Mouse (Mus musculus): ENCODE measurements around the gene Lrrc23. TPM values are rescaled to one million over a fixed set of nuclear protein-coding genes. Genes with fewer than 3 reads are reported as not detected.
A peak's percentile ranks its signal among the peaks of the same experiment; 100 is the strongest.

Gene Lrrc23
- polyA plus RNA-seq, 1 experiment from 2014 or later, result 3.2 TPM

DNA sequence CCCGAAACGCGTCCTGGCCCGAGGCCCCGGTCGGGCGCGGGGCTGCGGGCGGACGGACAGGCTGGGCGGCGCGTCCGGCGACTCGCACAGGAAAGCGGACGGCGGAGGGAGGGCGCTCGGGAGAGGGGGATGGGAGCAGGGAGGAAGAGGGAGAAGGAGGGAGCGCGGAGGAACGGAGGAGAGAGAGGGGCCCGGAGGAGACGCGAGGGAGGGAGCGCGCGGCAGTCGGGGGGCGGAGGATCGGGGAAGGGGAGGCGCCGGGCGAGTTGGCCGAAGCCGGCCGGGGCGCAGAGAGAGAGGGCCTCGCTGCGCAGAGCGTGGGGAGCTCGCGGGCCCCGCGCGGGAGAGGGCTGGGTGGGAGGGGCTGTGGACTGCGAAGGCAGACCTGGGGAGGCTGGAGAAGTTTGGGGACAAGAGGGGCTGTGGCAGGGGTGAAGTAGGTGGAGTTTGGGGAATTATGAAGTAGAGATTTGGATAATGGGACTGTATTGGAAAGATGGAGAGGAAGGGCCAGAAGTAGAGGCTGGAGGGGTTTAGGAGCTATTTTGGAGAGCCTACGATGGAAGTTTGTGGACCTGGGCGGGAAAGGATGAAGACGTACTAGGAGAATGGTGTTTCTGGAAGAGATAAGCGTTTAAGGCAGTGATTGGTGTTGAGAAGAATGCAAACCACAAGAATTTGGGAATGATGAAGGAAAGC is 22.7 kb downstream of the Lrrc23 start:
- ATAC-seq (ENCODE audit: low FRiP score, low TSS enrichment) (peak; percentile 85), DNase-seq (peak; percentile 89)
- H3K4me2 ChIP-seq (ENCODE audit: low read length), result peak overlapping the region; percentile 70
- H3K4me3 ChIP-seq (replicated peaks; ENCODE audit: low read depth, low read length), result peak overlapping the region; percentile 79
- H3K36me3 ChIP-seq (ENCODE audit: control insufficient read depth, insufficient read depth, low read length), result peaks cover 6% of the 10 kb centered on the region; the same call in 1 of the 2 replicates
- H3K9me3 ChIP-seq (ENCODE audit: control insufficient read depth, low read length), result no peaks in the 10 kb centered on the region
- 1% methylated on average over 54 of the region's 54 CpGs for WGBS
- peaks cover 41% of the 10 kb centered on the region for H3K4me1 ChIP-seq (ENCODE audit: control insufficient read depth, insufficient read depth, low read length)
- no peaks in the 10 kb centered on the region for H3K27me3 ChIP-seq (ENCODE audit: control insufficient read depth, insufficient read depth, low read length)
- peak overlapping the region; percentile 97 for H3K27ac ChIP-seq (replicated peaks; ENCODE audit: low read depth, low read length)
- peak overlapping the region; percentile 93 for H3K9ac ChIP-seq (replicated peaks; ENCODE audit: low read length)

DNA sequence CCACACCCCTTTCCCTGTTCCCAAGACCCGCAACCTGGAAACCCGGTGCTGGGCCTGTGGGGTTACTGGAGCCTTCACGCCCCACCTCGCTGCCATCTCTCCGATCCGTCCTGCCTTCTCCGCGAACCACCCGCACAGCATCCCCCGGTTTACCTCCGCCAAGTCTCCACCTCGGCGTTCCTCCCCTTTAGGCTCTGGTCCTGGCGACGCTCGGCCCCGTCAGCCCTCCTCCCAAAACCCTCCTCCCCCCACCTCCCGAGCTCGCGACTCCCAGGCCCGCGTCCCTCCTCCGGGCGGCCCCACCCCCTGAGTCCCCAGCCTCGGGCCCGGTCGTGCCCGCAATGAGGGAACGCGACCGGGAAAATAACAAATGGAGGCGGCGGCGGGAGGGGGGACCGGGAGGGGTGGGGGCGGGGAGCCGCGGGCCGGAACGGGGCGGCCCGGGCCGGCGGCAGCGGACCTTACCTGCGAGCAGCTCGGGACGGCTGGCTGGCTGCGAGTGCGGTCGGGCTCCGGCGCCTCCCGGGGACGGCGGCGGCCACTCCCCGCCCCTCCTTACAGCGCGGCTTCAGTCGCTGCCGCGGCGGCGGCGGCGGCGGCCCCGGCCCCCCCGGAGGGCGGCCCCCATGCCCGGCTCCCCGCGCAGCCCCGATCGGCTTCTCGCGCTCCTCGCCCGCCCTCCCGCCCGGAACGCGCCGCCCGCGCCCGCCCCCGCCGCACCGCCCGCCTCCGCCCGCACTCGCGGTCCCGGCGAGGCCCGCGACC is 23.5 kb downstream of the Lrrc23 start, which contains the start of the genes Gm45234 and Atn1:
Gm45234 (minus strand) TSS at position 191 of the 765 bp plus-strand sequence.
Atn1 (minus strand) TSS at position 694 of the 765 bp plus-strand sequence.
- Histone ChIP-seq H3K4me2 (ENCODE audit: low read length) (peak within 1 kb of the TSS; percentile 70), H3K36me3 (ENCODE audit: control insufficient read depth, insufficient read depth, low read length) (peaks cover 6% of the 10 kb centered on the region; the same call in 1 of the 2 replicates), H3K4me3 (replicated peaks; ENCODE audit: low read depth, low read length) (peak within 1 kb of the TSS; percentile 79), H3K27ac (replicated peaks; ENCODE audit: low read depth, low read length) (peak within 1 kb of the TSS; percentile 97), H3K4me1 (ENCODE audit: control insufficient read depth, insufficient read depth, low read length) (peaks cover 41% of the 10 kb centered on the region), H3K27me3 (ENCODE audit: control insufficient read depth, insufficient read depth, low read length) (no peaks in the 10 kb centered on the region), H3K9me3 (ENCODE audit: control insufficient read depth, low read length) (no peaks in the 10 kb centered on the region), H3K9ac (replicated peaks; ENCODE audit: low read length) (peak within 1 kb of the TSS; percentile 93)
- DNase-seq (peak; percentile 82), ATAC-seq (ENCODE audit: low FRiP score, low TSS enrichment) (peak; percentile 66)
- WGBS, result 1% methylated on average over 65 of the region's 100 CpGs

DNA sequence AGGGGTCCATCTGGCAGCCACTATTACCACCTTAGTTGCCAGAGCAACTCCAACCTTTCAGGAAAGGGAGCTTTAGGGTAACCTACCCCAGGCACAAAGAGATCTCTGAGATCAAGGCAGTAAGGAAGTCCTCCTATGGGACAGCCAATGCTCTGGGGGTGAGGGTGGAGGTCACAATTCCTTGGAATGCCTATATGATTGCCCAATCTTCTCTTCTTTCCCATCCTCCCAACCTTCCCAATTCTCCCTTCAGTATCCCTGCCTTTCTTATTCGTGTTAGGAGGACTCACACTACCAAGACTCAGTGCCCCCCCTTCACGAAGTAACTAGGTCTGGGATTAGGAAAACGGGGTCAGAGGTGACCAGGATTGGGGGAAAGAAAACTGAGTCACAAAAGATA is 24.2 kb downstream of the Lrrc23 start:
- peak overlapping the region; percentile 79 for H3K4me3 ChIP-seq (replicated peaks; ENCODE audit: low read depth, low read length)
- no peaks in the 10 kb centered on the region for H3K27me3 ChIP-seq (ENCODE audit: control insufficient read depth, insufficient read depth, low read length)
- H3K36me3 ChIP-seq (ENCODE audit: control insufficient read depth, insufficient read depth, low read length), result peaks cover 6% of the 10 kb centered on the region; the same call in 1 of the 2 replicates
- no peak for ATAC-seq (ENCODE audit: low FRiP score, low TSS enrichment)
- H3K4me1 ChIP-seq (ENCODE audit: control insufficient read depth, insufficient read depth, low read length), result peaks cover 41% of the 10 kb centered on the region
- H3K27ac ChIP-seq (replicated peaks; ENCODE audit: low read depth, low read length), result peak overlapping the region; percentile 97
- H3K4me2 ChIP-seq (ENCODE audit: low read length), result peak overlapping the region; percentile 70
- WGBS, result 2% methylated on average over 3 of the region's 3 CpGs
- H3K9ac ChIP-seq (replicated peaks; ENCODE audit: low read length), result peak overlapping the region; percentile 93
- no peak for DNase-seq
- no peaks in the 10 kb centered on the region for H3K9me3 ChIP-seq (ENCODE audit: control insufficient read depth, low read length)

DNA sequence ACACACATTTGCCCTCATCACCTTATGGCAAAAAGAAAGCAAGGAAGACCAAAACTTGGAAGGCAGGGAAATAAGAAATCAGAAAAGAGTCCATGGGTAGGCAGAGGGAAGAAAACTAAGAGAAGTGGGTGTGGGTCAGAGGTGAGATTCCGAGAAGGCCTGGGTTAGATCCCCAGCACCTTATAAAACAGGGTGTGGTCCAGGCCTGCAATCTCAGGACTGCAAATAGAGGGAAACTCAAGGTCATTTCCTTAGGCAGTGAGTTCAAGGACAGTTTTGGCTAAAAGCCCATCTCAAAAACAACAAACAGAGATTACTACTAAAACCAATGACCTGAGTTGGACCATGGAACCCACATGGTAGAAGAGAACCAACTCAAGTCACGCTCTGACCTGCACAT is 25.7 kb downstream of the Lrrc23 start:
- Histone ChIP-seq H3K4me2 (ENCODE audit: low read length) (peak overlapping the region; percentile 26; the same call in 1 of the 2 replicates), H3K9ac (replicated peaks; ENCODE audit: low read length) (no peak overlapping the region), H3K27ac (replicated peaks; ENCODE audit: low read depth, low read length) (no peak overlapping the region), H3K27me3 (ENCODE audit: control insufficient read depth, insufficient read depth, low read length) (no peaks in the 10 kb centered on the region), H3K4me1 (ENCODE audit: control insufficient read depth, insufficient read depth, low read length) (peaks cover 39% of the 10 kb centered on the region), H3K4me3 (replicated peaks; ENCODE audit: low read depth, low read length) (0 out of 2 replicates have a peak overlapping the region, but pooled peaks have one; percentile 79), H3K36me3 (ENCODE audit: control insufficient read depth, insufficient read depth, low read length) (peaks cover 18% of the 10 kb centered on the region), H3K9me3 (ENCODE audit: control insufficient read depth, low read length) (no peaks in the 10 kb centered on the region)
- 95% methylated on average over 2 of the region's 2 CpGs for WGBS
- no peak for ATAC-seq (ENCODE audit: low FRiP score, low TSS enrichment)
- no peak for DNase-seq

DNA sequence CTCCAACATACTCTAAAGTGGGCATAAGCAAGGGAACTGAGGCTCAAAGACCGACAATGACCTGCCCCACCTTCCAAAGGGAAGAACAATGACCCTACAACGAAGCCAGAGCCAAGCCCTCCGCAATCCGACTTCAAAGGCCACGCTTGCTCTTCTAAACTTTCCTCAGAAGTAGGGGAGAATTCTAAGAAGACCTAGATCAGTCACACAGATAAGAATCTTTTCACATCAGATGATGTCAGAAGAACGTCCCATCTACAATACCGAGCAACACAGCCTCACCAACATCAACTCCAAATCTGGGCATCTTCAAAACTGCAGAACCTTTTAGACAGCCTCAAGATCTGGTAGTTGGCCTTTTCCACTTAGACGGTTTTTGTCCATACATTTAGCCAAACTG is 29.1 kb downstream of the Lrrc23 start:
- Histone ChIP-seq H3K27ac (replicated peaks; ENCODE audit: low read depth, low read length) (no peak overlapping the region), H3K4me2 (ENCODE audit: low read length) (no peak overlapping the region), H3K27me3 (ENCODE audit: control insufficient read depth, insufficient read depth, low read length) (no peaks in the 10 kb centered on the region), H3K36me3 (ENCODE audit: control insufficient read depth, insufficient read depth, low read length) (peaks cover 42% of the 10 kb centered on the region), H3K9ac (replicated peaks; ENCODE audit: low read length) (no peak overlapping the region), H3K4me1 (ENCODE audit: control insufficient read depth, insufficient read depth, low read length) (peaks cover 29% of the 10 kb centered on the region), H3K9me3 (ENCODE audit: control insufficient read depth, low read length) (no peaks in the 10 kb centered on the region), H3K4me3 (replicated peaks; ENCODE audit: low read depth, low read length) (no peak overlapping the region)
- ATAC-seq (ENCODE audit: low FRiP score, low TSS enrichment), result no peak
- no peak for DNase-seq
- 86% methylated on average over 8 of the region's 8 CpGs for WGBS

DNA sequence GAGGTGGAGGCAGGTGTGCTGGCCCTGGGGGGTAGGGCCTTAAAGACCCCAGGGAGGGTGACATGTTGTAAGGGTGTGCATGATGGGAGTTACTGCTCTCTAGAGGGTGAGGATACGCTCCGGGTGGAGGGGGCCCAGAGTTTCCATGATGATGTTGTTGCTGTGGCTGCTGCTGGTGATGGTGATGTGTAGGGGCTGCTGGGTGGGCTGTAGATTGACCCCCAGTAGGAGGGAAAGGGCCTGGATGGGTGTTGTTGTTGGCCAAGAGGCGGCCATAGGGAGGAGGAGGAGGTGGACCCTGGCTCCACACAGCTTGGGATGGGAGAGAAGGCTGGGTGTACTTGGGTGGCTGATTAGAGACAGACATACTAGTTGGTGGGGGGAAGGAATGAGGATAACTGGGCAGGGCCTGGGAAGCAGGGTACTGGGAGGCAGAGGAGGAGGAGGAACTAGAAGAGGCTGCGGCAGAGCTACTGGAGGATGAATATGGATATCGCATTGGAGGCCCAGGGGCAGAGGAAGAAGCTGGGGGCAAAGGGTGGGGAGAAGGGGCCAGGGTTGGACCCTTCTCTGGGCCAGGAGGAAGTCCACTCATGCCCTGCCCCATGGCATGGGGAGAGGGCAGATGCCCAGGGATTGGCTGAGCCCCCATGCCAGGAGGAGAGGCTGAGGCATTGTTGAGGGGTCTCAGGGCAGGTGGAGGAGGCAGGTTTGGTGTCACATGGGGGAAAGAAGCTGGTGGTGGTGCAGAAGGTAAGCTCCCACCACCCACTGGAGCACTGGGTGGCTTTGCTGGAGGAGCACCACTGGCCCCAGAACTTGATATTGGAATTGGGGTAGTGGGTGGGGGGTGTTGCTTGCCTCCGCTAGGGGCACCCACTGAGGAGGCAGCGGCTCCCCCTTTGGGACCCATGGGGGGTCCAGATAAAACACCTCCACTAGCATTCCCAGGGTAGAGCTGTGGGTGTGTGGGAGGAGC is 32.6 kb downstream of the Lrrc23 start:
- H3K4me3 ChIP-seq (replicated peaks; ENCODE audit: low read depth, low read length), result peak overlapping the region; percentile 41; the same call in 1 of the 2 replicates

DNA sequence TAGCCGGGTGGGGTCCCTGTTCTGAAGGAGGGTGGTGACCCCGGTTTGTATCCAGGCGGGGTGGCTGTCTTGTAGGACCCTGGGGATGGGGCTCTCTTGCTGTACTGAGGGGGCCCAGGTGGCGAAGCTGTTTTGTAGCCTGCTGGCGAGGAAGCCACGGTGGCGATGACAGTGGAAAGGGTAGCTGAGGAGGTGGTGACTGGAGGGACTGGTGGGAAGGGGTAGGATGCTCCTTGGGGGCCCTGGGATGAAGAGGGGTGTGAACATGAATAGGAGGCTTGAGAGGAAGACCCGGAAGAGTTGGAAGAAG is 33.3 kb downstream of the Lrrc23 start:
- Histone ChIP-seq H3K4me1 (ENCODE audit: control insufficient read depth, insufficient read depth, low read length) (peaks cover 19% of the 10 kb centered on the region), H3K9me3 (ENCODE audit: control insufficient read depth, low read length) (no peaks in the 10 kb centered on the region), H3K27me3 (ENCODE audit: control insufficient read depth, insufficient read depth, low read length) (no peaks in the 10 kb centered on the region), H3K4me3 (replicated peaks; ENCODE audit: low read depth, low read length) (peak overlapping the region; percentile 41), H3K9ac (replicated peaks; ENCODE audit: low read length) (peak overlapping the region; percentile 76), H3K36me3 (ENCODE audit: control insufficient read depth, insufficient read depth, low read length) (peaks cover 66% of the 10 kb centered on the region), H3K4me2 (ENCODE audit: low read length) (peak overlapping the region; percentile 93), H3K27ac (replicated peaks; ENCODE audit: low read depth, low read length) (peak overlapping the region; percentile 91)
- WGBS, result 10% methylated on average over 8 of the region's 8 CpGs
- ATAC-seq (ENCODE audit: low FRiP score, low TSS enrichment), result peak; percentile 5; the same call in 1 of the 2 replicates
- DNase-seq, result no peak

More for the DNA sequence above, 32.6 kb downstream of the Lrrc23 start:
- Histone ChIP-seq H3K4me1 (ENCODE audit: control insufficient read depth, insufficient read depth, low read length) (peaks cover 14% of the 10 kb centered on the region), H3K4me2 (ENCODE audit: low read length) (peak overlapping the region; percentile 93), H3K27ac (replicated peaks; ENCODE audit: low read depth, low read length) (peak overlapping the region; percentile 91; the same call in 1 of the 2 replicates), H3K9me3 (ENCODE audit: control insufficient read depth, low read length) (no peaks in the 10 kb centered on the region), H3K36me3 (ENCODE audit: control insufficient read depth, insufficient read depth, low read length) (peaks cover 66% of the 10 kb centered on the region), H3K27me3 (ENCODE audit: control insufficient read depth, insufficient read depth, low read length) (no peaks in the 10 kb centered on the region), H3K9ac (replicated peaks; ENCODE audit: low read length) (peak overlapping the region; percentile 76; the same call in 1 of the 2 replicates)
- DNase-seq (no peak), ATAC-seq (ENCODE audit: low FRiP score, low TSS enrichment) (no peak)
- 90% methylated on average over 7 of the region's 7 CpGs for WGBS

All from midbrain, embryonic 14.5 days (tissue).